Mouse (Mus musculus) stomach, embryonic 14.5 days (tissue): ENCODE measurements around the gene Col4a1. TPM values are rescaled to one million over a fixed set of nuclear protein-coding genes. Genes with fewer than 3 reads are reported as not detected.
A peak's percentile ranks its signal among the peaks of the same experiment; 100 is the strongest.

Experiments
- ATAC-seq: fragments of 200-750 bp; cut with Nextera tagmentation; 2 replicates; pipeline ENCODE4 v1.8.0; 2017; ENCODE audit warnings: low read depth, moderate TSS enrichment; ENCODE audit not compliant: insufficient number of reproducible peaks, insufficient read depth, low FRiP score
- H3K27ac ChIP-seq: fragments of 300-500 bp; sonication (generic); 2 replicates; pipeline ENCODE4 v1.5.1; 2014; ENCODE audit warnings: mild to moderate bottlenecking, low read length, moderate library complexity, mixed read lengths
- H3K27me3 ChIP-seq: fragments of 300-500 bp; sonication (generic); 2 replicates; pipeline ENCODE4 v1.6.1; 2014; ENCODE audit warnings: low read length, control low read depth, mixed read lengths; ENCODE audit not compliant: control insufficient read depth, insufficient read depth
- H3K36me3 ChIP-seq: fragments of 300-500 bp; sonication (generic); 2 replicates; pipeline ENCODE4 v1.6.1; 2014; ENCODE audit warnings: mild to moderate bottlenecking, control low read depth, low read length, moderate library complexity, mixed read lengths; ENCODE audit not compliant: control insufficient read depth, insufficient read depth
- H3K4me1 ChIP-seq: fragments of 300-500 bp; sonication (generic); 2 replicates; pipeline ENCODE4 v1.6.1; 2014; ENCODE audit warnings: low read length, control low read depth, mixed read lengths; ENCODE audit not compliant: control insufficient read depth, insufficient read depth
- H3K4me2 ChIP-seq: fragments of 300-500 bp; sonication (generic); replicated peaks from 2 replicates; pipeline ENCODE4 v1.6.1; 2014; ENCODE audit warnings: low read depth, low read length, control low read depth
- H3K4me3 ChIP-seq: fragments of 300-500 bp; sonication (generic); 2 replicates; pipeline ENCODE4 v1.5.1; 2014; ENCODE audit warnings: low read depth, low read length, control low read depth
- H3K9ac ChIP-seq: fragments of 300-500 bp; sonication (generic); replicated peaks from 2 replicates; pipeline ENCODE4 v1.6.1; 2014; ENCODE audit warnings: low read depth, mild to moderate bottlenecking, control low read depth, low read length, moderate library complexity, mixed read lengths
- H3K9me3 ChIP-seq: fragments of 300-500 bp; sonication (generic); 2 replicates; pipeline ENCODE4 v1.6.1; 2016; ENCODE audit warnings: low read depth, low read length, control low read depth; ENCODE audit not compliant: control insufficient read depth
- WGBS: fragments of 180-500 bp; shearing (Covaris S2); extraction: QIAGEN DNeasy Blood & Tissue Kit; methylation state at CpG from one replicate; pipeline ENCODE4 v1.1.7; 2014; 5-methylcytosine and 5-hydroxymethylcytosine counted together
- polyA plus RNA-seq: library from polyadenylated mRNA; unstranded; fragments of >200 nt; fragmentation: Nextera tagmentation; extraction: Ambion mirVana; gene quantifications from 2 replicates; pipeline ENCODE4 v1.2.1, GENCODE M21; 2014

Gene Col4a1
- polyA plus RNA-seq, 1 experiment from 2014 or later = 216 TPM

DNA sequence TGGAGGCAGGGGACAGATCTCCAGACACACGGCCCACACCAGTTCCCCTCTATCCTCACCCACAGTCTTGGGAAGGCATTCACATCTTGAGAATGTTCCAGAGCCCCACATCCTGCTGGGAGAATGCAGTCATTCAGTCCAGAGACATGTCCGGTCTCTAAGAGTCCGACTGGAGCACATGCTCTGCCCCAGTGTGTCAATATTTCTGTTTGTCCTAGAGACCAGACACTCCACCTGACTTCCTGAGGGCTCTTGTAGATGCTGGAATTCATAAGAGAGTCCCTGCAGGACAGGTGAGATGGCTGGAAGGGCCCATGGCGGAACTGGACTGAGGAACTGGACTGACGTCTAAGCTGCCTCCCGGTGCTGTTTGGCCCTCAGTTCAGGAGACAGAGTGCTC is 38.7 kb upstream of the Col4a1 start:
- H3K36me3 ChIP-seq = no peaks in the 10 kb centered on the region
- WGBS = 89% methylated on average over 6 of the region's 6 CpGs

DNA sequence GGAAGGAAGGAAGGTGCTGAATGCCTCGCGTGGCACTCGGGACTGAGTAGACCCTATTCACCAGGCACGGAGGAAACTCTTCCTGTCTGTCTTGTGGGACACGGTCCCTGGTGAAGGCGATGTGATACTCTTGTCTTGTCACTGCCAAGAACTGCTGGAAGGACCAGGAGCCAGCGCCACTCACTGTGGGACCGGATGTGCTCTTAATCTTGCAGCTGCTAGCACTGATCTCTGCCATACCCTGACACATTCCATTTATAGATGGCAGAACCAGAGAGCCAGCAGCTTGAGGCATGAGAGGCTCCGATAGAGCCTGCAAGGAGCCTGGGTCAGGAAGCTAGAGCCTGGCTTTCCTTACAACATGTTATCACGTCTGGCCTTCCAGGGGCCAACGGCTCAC is 36.0 kb upstream of the Col4a1 start:
- H3K4me3 ChIP-seq = no peak overlapping the region
- WGBS = 85% methylated on average over 11 of the region's 11 CpGs
- H3K4me1 ChIP-seq = 0 out of 2 replicates have a peak, but pooled peaks cover 2% of the 10 kb centered on the region
- no peak overlapping the region for H3K4me2 ChIP-seq
- no peaks in the 10 kb centered on the region for H3K9me3 ChIP-seq
- no peak overlapping the region for H3K27ac ChIP-seq
- no peak overlapping the region for H3K9ac ChIP-seq
- no peaks in the 10 kb centered on the region for H3K36me3 ChIP-seq
- ATAC-seq = no peak
- H3K27me3 ChIP-seq = no peaks in the 10 kb centered on the region

More for the DNA sequence above, 38.7 kb upstream of the Col4a1 start:
- 0 out of 2 replicates have a peak, but pooled peaks cover 2% of the 10 kb centered on the region for H3K4me1 ChIP-seq
- no peak for ATAC-seq
- H3K27me3 ChIP-seq = no peaks in the 10 kb centered on the region
- H3K4me3 ChIP-seq = no peak overlapping the region
- H3K9ac ChIP-seq = no peak overlapping the region
- H3K4me2 ChIP-seq = no peak overlapping the region
- no peaks in the 10 kb centered on the region for H3K9me3 ChIP-seq
- H3K27ac ChIP-seq = no peak overlapping the region

DNA sequence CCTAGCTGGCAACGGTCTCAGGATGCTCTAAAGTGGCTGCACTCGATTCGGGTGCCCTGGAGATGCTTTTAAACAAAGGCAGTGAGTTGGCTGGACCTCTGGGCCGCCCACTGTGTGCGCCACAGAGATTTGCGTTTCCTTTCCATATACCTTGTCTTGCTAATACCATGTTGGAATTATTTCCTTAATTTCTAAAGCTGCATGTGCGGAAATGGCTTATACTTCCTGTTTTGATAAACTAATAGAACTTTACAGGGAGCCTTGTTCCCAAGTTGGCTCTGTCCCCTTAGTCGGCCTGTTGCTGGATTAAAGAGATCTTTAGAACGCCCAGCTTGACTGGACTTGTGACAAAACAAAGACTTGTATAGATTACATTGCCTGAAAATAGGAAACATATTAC is 35.1 kb upstream of the Col4a1 start:
- WGBS = 82% methylated on average over 9 of the region's 9 CpGs
- H3K27ac ChIP-seq = peak overlapping the region; percentile 21; the same call in 1 of the 2 replicates
- H3K9ac ChIP-seq = no peak overlapping the region
- no peak overlapping the region for H3K4me3 ChIP-seq
- no peaks in the 10 kb centered on the region for H3K9me3 ChIP-seq
- no peaks in the 10 kb centered on the region for H3K36me3 ChIP-seq
- ATAC-seq = no peak
- H3K4me2 ChIP-seq = no peak overlapping the region
- 0 out of 2 replicates have a peak, but pooled peaks cover 2% of the 10 kb centered on the region for H3K4me1 ChIP-seq
- H3K27me3 ChIP-seq = no peaks in the 10 kb centered on the region

DNA sequence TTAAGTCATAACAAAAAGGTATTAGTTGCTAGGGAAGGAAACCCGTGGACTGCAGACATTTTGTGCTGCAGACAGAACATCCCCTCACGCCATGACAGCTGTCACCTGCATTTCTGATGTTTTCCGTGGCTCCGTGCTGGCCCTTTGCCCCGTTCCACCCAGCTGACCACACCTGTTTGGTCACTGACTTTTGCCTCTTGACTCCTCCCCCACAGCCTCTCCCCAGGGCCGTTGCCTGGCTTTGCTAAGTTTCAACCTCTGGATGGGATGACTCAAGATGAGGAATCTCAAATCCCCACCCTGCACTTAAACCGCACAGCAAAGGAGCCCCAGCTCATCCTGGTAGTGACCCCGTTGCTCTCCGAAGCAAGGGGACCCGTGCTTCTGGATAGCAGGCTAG is 33.6 kb upstream of the Col4a1 start:
- no peaks in the 10 kb centered on the region for H3K27me3 ChIP-seq
- H3K9me3 ChIP-seq = no peaks in the 10 kb centered on the region
- H3K27ac ChIP-seq = no peak overlapping the region
- ATAC-seq = no peak
- H3K9ac ChIP-seq = no peak overlapping the region
- no peak overlapping the region for H3K4me2 ChIP-seq
- H3K4me1 ChIP-seq = 0 out of 2 replicates have a peak, but pooled peaks cover 2% of the 10 kb centered on the region
- no peaks in the 10 kb centered on the region for H3K36me3 ChIP-seq
- no peak overlapping the region for H3K4me3 ChIP-seq
- WGBS = 69% methylated on average over 10 of the region's 10 CpGs

DNA sequence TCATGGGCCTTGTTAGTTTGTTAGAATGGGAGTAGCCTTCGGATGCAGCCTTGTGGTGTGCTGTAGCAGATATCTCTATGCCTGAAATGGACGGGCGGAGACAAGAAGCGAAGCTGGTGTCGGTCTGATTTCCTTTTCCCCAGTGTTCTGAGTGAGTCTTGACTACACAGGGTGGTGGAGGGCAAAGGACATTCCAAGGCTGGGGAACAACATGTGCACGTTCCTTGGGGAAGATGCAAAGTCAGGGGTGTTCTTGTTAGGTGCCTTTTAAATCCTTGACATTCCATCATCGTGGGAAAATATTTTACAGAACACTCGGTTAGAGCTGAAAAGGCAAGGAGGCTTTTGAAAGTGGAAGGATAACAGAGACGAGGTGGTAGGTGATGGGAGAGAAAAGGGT is 31.8 kb upstream of the Col4a1 start:
- Histone ChIP-seq H3K9me3 (no peaks in the 10 kb centered on the region), H3K27me3 (no peaks in the 10 kb centered on the region), H3K36me3 (no peaks in the 10 kb centered on the region), H3K9ac (no peak overlapping the region), H3K27ac (no peak overlapping the region), H3K4me1 (0 out of 2 replicates have a peak, but pooled peaks cover 2% of the 10 kb centered on the region), H3K4me3 (no peak overlapping the region), H3K4me2 (no peak overlapping the region)
- no peak for ATAC-seq
- WGBS = 85% methylated on average over 9 of the region's 9 CpGs

DNA sequence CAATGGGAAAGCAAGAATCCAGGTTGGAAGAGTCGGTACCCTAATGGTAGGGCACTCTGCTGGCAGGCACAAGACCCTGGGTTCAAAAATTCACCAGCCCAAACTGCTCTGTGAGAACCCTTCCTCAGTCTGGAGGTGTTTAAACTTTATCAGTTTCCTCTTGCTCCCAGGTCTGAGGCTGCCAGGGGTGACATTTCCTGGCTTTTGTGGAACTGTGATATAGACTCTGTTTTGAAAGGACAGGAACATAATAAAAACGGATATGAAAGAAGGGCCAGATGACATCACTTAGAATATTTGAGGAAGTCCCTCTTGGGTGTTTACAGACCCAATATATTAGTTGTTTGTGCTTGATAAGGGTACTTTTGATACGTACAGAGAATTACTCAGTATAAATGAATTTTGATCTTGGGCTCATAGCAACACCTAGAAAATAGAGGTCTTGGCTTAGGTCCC is 28.5 kb upstream of the Col4a1 start:
- Histone ChIP-seq H3K36me3 (no peaks in the 10 kb centered on the region), H3K4me2 (no peak overlapping the region), H3K9me3 (no peaks in the 10 kb centered on the region), H3K27ac (no peak overlapping the region), H3K4me1 (0 out of 2 replicates have a peak, but pooled peaks cover 5% of the 10 kb centered on the region), H3K9ac (no peak overlapping the region), H3K4me3 (no peak overlapping the region), H3K27me3 (no peaks in the 10 kb centered on the region)
- no peak for ATAC-seq
- 72% methylated on average over 3 of the region's 3 CpGs for WGBS

DNA sequence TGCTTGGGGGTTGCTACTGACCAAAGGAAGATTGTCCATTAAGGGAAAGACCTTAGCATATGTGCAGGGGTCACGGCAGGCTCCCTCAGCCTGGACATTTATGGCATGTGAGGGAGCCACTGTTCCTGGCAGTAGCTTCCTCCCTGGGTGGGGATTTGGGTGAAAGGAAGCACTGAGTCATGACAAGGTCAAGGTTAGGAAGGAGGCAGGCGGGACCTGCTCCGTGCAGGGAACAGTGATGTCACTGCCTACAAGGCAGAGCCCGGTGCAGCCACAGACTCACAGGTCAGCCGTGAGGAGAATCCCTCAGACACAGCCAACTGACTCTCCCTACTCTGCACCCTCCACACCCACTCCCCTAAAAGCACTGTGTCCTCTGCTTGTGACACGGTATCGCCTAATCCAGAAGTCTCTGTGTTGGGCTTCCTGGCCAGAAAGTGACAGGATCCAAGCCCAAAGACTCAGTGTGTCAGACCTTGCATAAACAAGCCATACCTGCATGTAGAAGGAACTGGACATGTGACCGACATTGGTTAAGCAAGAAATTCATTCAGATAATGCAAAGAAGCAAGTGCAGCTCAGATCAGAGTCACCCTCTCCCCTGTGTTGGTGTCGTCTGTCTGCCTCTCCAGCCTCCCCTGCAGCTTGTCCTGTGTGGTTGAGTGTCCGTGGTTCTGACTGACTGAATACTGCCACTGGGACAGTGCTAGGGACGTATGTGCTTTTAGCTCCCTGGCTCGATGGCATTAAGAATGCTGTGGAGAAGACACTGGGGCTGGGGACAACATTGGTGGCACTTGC is 27.9 kb upstream of the Col4a1 start:
- 0 out of 2 replicates have a peak, but pooled peaks have one; percentile 25 for ATAC-seq
- Histone ChIP-seq H3K27me3 (no peaks in the 10 kb centered on the region), H3K9ac (no peak overlapping the region), H3K4me1 (0 out of 2 replicates have a peak, but pooled peaks cover 5% of the 10 kb centered on the region), H3K4me2 (no peak overlapping the region), H3K9me3 (no peaks in the 10 kb centered on the region), H3K4me3 (no peak overlapping the region), H3K27ac (no peak overlapping the region), H3K36me3 (no peaks in the 10 kb centered on the region)
- WGBS = 66% methylated on average over 12 of the region's 12 CpGs

DNA sequence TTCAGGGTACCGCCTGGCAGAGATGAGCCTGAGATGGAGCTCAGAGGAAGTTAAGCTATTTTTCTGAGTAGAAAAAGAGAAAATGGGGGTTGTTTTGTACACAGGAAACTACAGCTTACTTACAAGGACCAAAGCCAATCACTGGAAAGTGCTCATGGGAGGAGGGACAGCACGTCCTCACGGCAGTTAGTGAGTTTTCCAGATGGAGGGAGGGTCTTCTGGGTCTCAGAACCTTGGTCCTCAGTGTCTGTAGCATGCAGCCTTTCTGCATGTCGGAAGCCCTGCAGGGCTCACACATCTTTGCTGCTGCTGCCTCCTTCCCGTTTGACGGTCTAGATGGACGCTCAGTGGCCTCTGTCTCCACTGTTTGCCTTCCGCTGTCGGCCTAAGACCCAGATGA is 25.9 kb upstream of the Col4a1 start:
- H3K9ac ChIP-seq = no peak overlapping the region
- 82% methylated on average over 9 of the region's 9 CpGs for WGBS
- ATAC-seq = no peak
- 0 out of 2 replicates have a peak, but pooled peaks cover 5% of the 10 kb centered on the region for H3K4me1 ChIP-seq
- H3K9me3 ChIP-seq = no peaks in the 10 kb centered on the region
- H3K4me3 ChIP-seq = no peak overlapping the region
- no peak overlapping the region for H3K27ac ChIP-seq
- H3K27me3 ChIP-seq = no peaks in the 10 kb centered on the region
- H3K4me2 ChIP-seq = no peak overlapping the region
- H3K36me3 ChIP-seq = no peaks in the 10 kb centered on the region
